Mouse (Mus musculus): ENCODE data around the gene Ttf2. TPM values are rescaled to one million over a fixed set of nuclear protein-coding genes. Genes with fewer than 3 reads are reported as not detected.

Ttf2 gene
- polyA plus RNA-seq (2016; fragmentation: Nextera tagmentation; extraction: Ambion mirVana): 24.6 and 28.4 TPM in 2 replicates

DNA sequence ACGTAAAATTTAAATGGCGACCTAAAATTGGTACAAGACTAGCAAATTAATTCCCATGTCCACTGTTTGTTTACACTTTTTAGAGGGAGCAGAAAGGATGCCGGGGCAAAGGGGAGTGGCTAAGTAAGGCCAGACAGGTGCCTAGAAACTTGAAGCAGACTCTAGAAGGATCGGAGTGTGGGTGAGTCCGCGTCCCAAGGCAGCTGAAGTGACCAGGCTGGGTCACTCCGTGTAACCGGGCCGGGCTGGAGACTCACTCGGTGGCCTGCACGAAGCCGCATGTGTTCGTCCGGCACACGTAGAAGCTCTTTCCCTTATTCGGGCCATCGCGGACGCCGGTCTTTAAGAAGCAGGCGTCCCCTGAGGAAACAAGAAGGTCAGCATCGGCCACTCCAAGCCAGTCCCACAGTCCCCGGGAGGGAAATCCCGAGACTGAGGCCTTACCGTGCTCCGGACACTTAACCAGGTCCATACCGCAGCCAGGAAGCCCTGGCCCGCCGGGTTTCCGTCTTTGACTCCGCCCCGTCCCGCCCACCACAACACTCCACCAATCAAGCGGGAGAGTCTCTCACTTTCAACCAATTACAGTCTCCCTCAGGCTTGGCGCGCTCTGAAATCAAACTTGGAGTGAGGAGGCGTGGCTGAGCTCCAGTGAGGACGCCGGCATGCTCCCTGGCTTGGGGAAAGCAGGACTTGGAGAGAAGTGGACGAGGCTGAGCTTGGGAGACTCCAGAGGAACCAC is at the start of gene Ttf2:
Gene Ttf2, minus strand, starts transcription at position 488 of the 742 bp plus-strand sequence.
- H3K27ac ChIP-seq: no peak within 1 kb of the TSS

GRCm38 (mm10) chr3:101018494-101018893 is 49.0 kb upstream of the Ttf2 start:
- H3K4me1 ChIP-seq: peaks cover 19% of the 10 kb centered on the region
- no peak overlapping the region for H3K9ac ChIP-seq
- H3K27ac ChIP-seq: no peak overlapping the region
- H3K27me3 ChIP-seq: no peaks in the 10 kb centered on the region
- no peaks in the 10 kb centered on the region for H3K9me3 ChIP-seq
- H3K4me3 ChIP-seq (replicated peaks): no peak overlapping the region
- H3K4me2 ChIP-seq: no peak overlapping the region
- 89% methylated on average over 6 of the region's 6 CpGs for WGBS
- ATAC-seq (ENCODE audit: low FRiP score): no peak
- H3K36me3 ChIP-seq (replicated peaks): no peaks in the 10 kb centered on the region

More for the DNA sequence above, at the start of gene Ttf2:
- Histone ChIP-seq H3K4me1 (peaks cover 11% of the 10 kb centered on the region), H3K9me3 (no peaks in the 10 kb centered on the region), H3K27me3 (no peaks in the 10 kb centered on the region), H3K4me2 (peak within 1 kb of the TSS; percentile 87), H3K9ac (peak within 1 kb of the TSS; percentile 71), H3K36me3 (replicated peaks) (0 out of 2 replicates have a peak, but pooled peaks cover 4% of the 10 kb centered on the region), H3K4me3 (replicated peaks) (peak within 1 kb of the TSS; percentile 73)
- ATAC-seq (ENCODE audit: low FRiP score): peak; percentile 99
- under 1% methylated on average over 40 of the region's 40 CpGs for WGBS

GRCm38 (mm10) chr3:101016050-101016449 is 46.6 kb upstream of the Ttf2 start:
- no peaks in the 10 kb centered on the region for H3K36me3 ChIP-seq (replicated peaks)
- H3K4me3 ChIP-seq (replicated peaks): no peak overlapping the region
- ATAC-seq (ENCODE audit: low FRiP score): no peak
- no peak overlapping the region for H3K27ac ChIP-seq
- H3K9me3 ChIP-seq: no peaks in the 10 kb centered on the region
- no peaks in the 10 kb centered on the region for H3K27me3 ChIP-seq
- H3K4me1 ChIP-seq: peaks cover 24% of the 10 kb centered on the region
- 89% methylated on average over 7 of the region's 7 CpGs for WGBS
- no peak overlapping the region for H3K9ac ChIP-seq
- H3K4me2 ChIP-seq: no peak overlapping the region

DNA sequence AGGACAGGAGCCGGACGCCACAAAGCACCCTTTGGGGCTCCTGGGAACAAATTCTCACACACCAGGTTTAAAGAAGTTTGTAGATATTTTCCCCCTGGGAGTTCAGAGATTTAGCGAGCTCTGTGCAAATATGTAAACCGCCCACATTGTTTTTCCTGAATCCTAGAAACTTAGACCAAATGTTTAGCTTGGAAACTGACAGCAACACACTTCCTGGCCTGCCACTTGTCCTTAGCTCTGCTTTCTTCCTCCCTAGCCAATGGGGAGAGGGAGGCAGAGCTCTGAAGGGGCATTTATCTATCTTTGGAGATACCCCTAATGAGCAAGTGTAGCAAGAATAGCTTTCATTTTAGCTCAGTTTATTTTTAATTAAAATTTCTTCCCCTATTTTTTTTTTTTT is 45.8 kb upstream of the Ttf2 start:
- no peak overlapping the region for H3K9ac ChIP-seq
- peaks cover 24% of the 10 kb centered on the region for H3K4me1 ChIP-seq
- H3K27ac ChIP-seq: no peak overlapping the region
- H3K4me3 ChIP-seq (replicated peaks): no peak overlapping the region
- H3K4me2 ChIP-seq: no peak overlapping the region
- H3K9me3 ChIP-seq: no peaks in the 10 kb centered on the region
- 42% methylated on average over 4 of the region's 4 CpGs for WGBS
- H3K36me3 ChIP-seq (replicated peaks): no peaks in the 10 kb centered on the region
- ATAC-seq (ENCODE audit: low FRiP score): no peak
- no peaks in the 10 kb centered on the region for H3K27me3 ChIP-seq

DNA sequence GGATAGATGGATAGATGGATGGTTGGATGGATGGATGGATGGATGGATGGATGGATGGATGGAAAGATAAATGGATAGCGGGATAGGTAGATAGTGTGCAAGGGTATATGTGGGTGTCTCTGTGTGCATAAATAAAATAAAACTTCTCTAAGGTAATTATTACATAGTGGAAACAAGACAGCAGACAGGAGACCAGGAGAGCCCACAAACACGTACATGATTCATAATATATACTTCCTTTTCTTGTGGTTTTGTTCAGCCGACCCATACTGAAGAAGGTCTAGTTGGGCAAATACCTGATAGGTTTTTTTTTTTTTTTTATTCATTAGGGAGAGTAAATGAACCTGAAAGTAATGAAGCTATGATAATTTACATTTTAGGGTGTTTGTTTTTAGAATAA is 44.1 kb upstream of the Ttf2 start:
- no peak for ATAC-seq (ENCODE audit: low FRiP score)
- Histone ChIP-seq H3K4me2 (no peak overlapping the region), H3K36me3 (replicated peaks) (no peaks in the 10 kb centered on the region), H3K27me3 (no peaks in the 10 kb centered on the region), H3K9me3 (no peaks in the 10 kb centered on the region), H3K9ac (no peak overlapping the region), H3K27ac (no peak overlapping the region), H3K4me1 (peaks cover 24% of the 10 kb centered on the region), H3K4me3 (replicated peaks) (no peak overlapping the region)
- WGBS: 83% methylated on average over 3 of the region's 3 CpGs

DNA sequence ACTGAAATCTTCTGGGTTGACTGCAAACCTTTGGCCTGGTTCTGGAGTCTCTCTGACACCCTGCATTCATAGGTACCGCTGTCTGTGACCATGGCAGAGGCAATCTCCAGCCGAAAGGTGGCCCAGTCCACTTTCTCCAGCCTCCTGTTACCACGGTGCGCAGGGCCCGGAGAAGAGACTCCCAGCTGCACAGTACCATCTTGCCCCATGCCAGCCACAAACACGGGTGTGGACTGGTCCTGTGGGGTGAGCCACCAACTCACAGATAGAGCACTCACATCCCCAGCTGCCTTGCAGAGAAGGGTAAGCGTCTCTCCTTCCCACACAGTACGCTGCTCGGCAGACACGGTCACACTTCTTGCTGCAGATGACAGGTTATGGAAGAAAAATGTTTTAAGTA is 43.5 kb upstream of the Ttf2 start:
- no peak overlapping the region for H3K9ac ChIP-seq
- H3K27me3 ChIP-seq: no peaks in the 10 kb centered on the region
- H3K4me1 ChIP-seq: peaks cover 24% of the 10 kb centered on the region
- ATAC-seq (ENCODE audit: low FRiP score): no peak
- 93% methylated on average over 10 of the region's 10 CpGs for WGBS
- no peak overlapping the region for H3K4me2 ChIP-seq
- no peak overlapping the region for H3K27ac ChIP-seq
- H3K4me3 ChIP-seq (replicated peaks): no peak overlapping the region
- no peaks in the 10 kb centered on the region for H3K36me3 ChIP-seq (replicated peaks)
- H3K9me3 ChIP-seq: no peaks in the 10 kb centered on the region

DNA sequence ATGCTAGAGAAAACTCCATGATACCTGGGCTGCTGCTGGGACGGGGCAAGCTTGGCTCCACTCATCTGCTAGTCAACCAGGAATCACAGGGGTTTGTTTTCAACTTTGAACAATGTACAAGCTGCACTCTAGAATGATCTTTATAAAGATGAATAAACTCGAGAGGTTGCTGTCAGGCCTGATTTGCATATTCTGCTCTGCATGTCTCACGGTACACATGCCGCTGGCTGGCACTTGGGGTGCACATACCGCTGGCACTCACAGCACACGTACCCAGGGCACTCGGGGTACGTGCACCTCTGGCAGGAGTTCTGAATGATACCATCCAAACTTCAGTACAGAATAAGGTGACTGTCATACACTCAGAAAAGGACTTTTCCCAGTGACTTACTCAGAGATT is 43.1 kb upstream of the Ttf2 start:
- Histone ChIP-seq H3K36me3 (replicated peaks) (no peaks in the 10 kb centered on the region), H3K9me3 (no peaks in the 10 kb centered on the region), H3K4me2 (no peak overlapping the region), H3K27me3 (no peaks in the 10 kb centered on the region), H3K9ac (no peak overlapping the region), H3K4me1 (peaks cover 24% of the 10 kb centered on the region), H3K27ac (0 out of 2 replicates have a peak overlapping the region, but pooled peaks have one; percentile 13), H3K4me3 (replicated peaks) (no peak overlapping the region)
- no peak for ATAC-seq (ENCODE audit: low FRiP score)
- 71% methylated on average over 8 of the region's 8 CpGs for WGBS

- 71% methylated on average over 10 of the region's 10 CpGs for WGBS
Observed at GRCm38 (mm10) chr3:101012131-101012571, 42.7 kb upstream of the Ttf2 start.

GRCm38 (mm10) chr3:101011203-101011600 is 41.7 kb upstream of the Ttf2 start:
- no peak for ATAC-seq (ENCODE audit: low FRiP score)
- H3K4me3 ChIP-seq (replicated peaks): no peak overlapping the region
- H3K27ac ChIP-seq: no peak overlapping the region
- peaks cover 24% of the 10 kb centered on the region for H3K4me1 ChIP-seq
- H3K27me3 ChIP-seq: no peaks in the 10 kb centered on the region
- no peaks in the 10 kb centered on the region for H3K36me3 ChIP-seq (replicated peaks)
- 68% methylated on average over 5 of the region's 5 CpGs for WGBS
- H3K4me2 ChIP-seq: no peak overlapping the region
- H3K9me3 ChIP-seq: no peaks in the 10 kb centered on the region
- no peak overlapping the region for H3K9ac ChIP-seq

More at GRCm38 (mm10) chr3:101012131-101012571, 42.7 kb upstream of the Ttf2 start:
- no peak overlapping the region for H3K4me2 ChIP-seq
- peaks cover 24% of the 10 kb centered on the region for H3K4me1 ChIP-seq
- H3K4me3 ChIP-seq (replicated peaks): no peak overlapping the region
- H3K27ac ChIP-seq: 0 out of 2 replicates have a peak overlapping the region, but pooled peaks have one; percentile 13
- no peak; the same call in 1 of the 2 replicates for ATAC-seq (ENCODE audit: low FRiP score)
- H3K36me3 ChIP-seq (replicated peaks): no peaks in the 10 kb centered on the region
- H3K9me3 ChIP-seq: no peaks in the 10 kb centered on the region
- no peaks in the 10 kb centered on the region for H3K27me3 ChIP-seq
- H3K9ac ChIP-seq: no peak overlapping the region

DNA sequence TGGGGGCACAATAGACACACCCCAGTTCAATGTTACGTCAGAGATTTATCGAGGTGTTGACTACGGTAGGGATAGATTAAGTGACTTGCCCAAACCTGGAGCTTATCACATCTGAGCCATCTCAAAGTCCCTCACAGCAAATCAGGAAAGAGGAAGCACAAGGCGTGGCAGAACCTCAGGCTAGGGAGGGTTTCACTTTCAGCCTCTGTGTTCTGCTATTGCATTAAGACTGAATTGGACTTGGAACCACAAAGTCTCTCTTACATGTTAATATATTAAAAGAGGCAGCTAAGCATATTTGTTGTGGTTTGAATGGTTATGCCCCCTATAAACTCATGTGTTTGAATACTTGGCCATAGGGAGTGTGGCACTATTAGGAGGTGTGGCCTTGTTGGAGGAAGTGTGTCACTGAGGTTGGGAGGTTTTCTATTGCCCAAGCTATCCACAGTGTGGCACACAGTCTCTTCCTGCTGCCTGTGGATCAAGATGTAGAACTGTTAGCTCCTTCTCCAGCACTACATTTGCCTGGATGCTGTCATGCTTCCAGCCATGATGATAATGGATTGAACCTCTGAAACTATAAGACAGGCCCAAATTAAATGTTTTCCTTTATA is 41.2 kb upstream of the Ttf2 start:
- ATAC-seq (ENCODE audit: low FRiP score): no peak
- Histone ChIP-seq H3K4me3 (replicated peaks) (no peak overlapping the region), H3K27ac (no peak overlapping the region), H3K4me2 (no peak overlapping the region), H3K9ac (no peak overlapping the region), H3K4me1 (peaks cover 19% of the 10 kb centered on the region), H3K27me3 (no peaks in the 10 kb centered on the region), H3K36me3 (replicated peaks) (no peaks in the 10 kb centered on the region), H3K9me3 (no peaks in the 10 kb centered on the region)
- whole genome bisulfite sequencing: 93% methylated on average over 4 of the region's 4 CpGs

DNA sequence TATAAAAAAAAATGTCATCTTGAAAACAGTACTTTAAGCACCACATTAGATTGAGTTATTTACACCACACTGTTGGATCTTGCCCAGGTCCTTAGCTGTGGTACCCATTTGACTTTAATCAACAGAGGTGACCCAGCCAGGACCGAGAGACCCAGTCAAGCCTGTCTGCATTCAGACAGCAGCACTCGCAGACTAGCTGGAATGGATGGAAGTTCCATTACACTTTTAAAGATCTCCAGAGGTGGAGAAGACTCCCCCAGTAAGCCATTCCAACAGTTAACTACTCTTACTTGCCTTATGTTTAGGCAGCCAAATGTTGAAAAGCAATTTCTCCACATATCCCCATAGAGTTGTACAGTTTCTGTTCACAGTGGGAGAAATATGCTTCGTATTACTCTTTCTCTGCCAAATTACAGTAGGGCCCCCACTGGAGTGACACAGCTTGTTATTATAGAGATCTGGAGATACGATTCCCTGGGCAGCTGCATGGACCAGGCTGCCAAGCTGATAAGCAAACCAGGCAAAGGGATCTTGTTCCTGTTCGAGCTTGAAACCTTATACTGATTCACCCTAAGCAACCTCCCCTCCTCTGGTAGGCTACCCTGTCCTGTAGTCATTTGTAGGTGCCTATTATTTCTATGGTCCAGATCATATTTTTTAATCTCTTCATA is 37.8 kb upstream of the Ttf2 start:
- Histone ChIP-seq H3K27ac (no peak overlapping the region), H3K9ac (no peak overlapping the region), H3K36me3 (replicated peaks) (no peaks in the 10 kb centered on the region), H3K4me1 (peaks cover 1% of the 10 kb centered on the region; the same call in 1 of the 2 replicates), H3K9me3 (no peaks in the 10 kb centered on the region), H3K4me2 (no peak overlapping the region), H3K27me3 (no peaks in the 10 kb centered on the region), H3K4me3 (replicated peaks) (no peak overlapping the region)
- WGBS: 89% methylated on average over 5 of the region's 5 CpGs
- no peak for ATAC-seq (ENCODE audit: low FRiP score)

- Histone ChIP-seq H3K4me3 (replicated peaks) (no peak overlapping the region), H3K4me2 (no peak overlapping the region), H3K9me3 (no peaks in the 10 kb centered on the region), H3K36me3 (replicated peaks) (no peaks in the 10 kb centered on the region), H3K27ac (no peak overlapping the region), H3K27me3 (no peaks in the 10 kb centered on the region), H3K4me1 (no peaks in the 10 kb centered on the region), H3K9ac (no peak overlapping the region)
- no peak for ATAC-seq (ENCODE audit: low FRiP score)
- WGBS: 81% methylated on average over 6 of the region's 6 CpGs
Observed at GRCm38 (mm10) chr3:101005392-101005791, 35.9 kb upstream of the Ttf2 start.
